Mouse (Mus musculus): ENCODE data around the gene Ruvbl2. TPM values are rescaled to one million over a fixed set of nuclear protein-coding genes. Genes with fewer than 3 reads are reported as not detected.
A peak's percentile ranks its signal among the peaks of the same experiment; 100 is the strongest.

The Ruvbl2 gene
- polyA plus RNA-seq, 1 experiment from 2014 or later: 107 TPM

- Histone ChIP-seq H3K27ac (no peak overlapping the region), H3K9me3 (no peaks in the 10 kb centered on the region), H3K4me2 (no peak overlapping the region; the same call in 1 of the 2 replicates), H3K4me3 (no peak overlapping the region), H3K27me3 (replicated peaks) (no peaks in the 10 kb centered on the region), H3K36me3 (replicated peaks) (0 out of 2 replicates have a peak, but pooled peaks cover 4% of the 10 kb centered on the region), H3K4me1 (peaks cover 41% of the 10 kb centered on the region), H3K9ac (no peak overlapping the region)
- ATAC-seq (replicated peaks): no peak
- 36% methylated on average over 6 of the region's 6 CpGs for WGBS
Measured at GRCm38 (mm10) chr7:45437046-45437445, 850 bp downstream of the Ruvbl2 start.

- Histone ChIP-seq H3K9ac (no peak overlapping the region), H3K4me2 (peak overlapping the region; percentile 63; the same call in 1 of the 2 replicates), H3K36me3 (replicated peaks) (0 out of 2 replicates have a peak, but pooled peaks cover under 1% of the 10 kb centered on the region), H3K27me3 (replicated peaks) (no peaks in the 10 kb centered on the region), H3K27ac (no peak overlapping the region), H3K9me3 (no peaks in the 10 kb centered on the region), H3K4me1 (peaks cover 41% of the 10 kb centered on the region), H3K4me3 (no peak overlapping the region)
- 94% methylated on average over 5 of the region's 5 CpGs for WGBS
- ATAC-seq (replicated peaks): no peak
Measured at GRCm38 (mm10) chr7:45436444-45436843, 1.5 kb downstream of the Ruvbl2 start.

- Histone ChIP-seq H3K27ac (peak overlapping the region; percentile 67), H3K9me3 (no peaks in the 10 kb centered on the region), H3K27me3 (replicated peaks) (no peaks in the 10 kb centered on the region), H3K4me1 (peaks cover 41% of the 10 kb centered on the region), H3K4me3 (peak overlapping the region; percentile 62), H3K36me3 (replicated peaks) (no peaks in the 10 kb centered on the region), H3K9ac (peak overlapping the region; percentile 58), H3K4me2 (peak overlapping the region; percentile 63)
- ATAC-seq (replicated peaks): peak; percentile 46
- WGBS: 2% methylated on average over 16 of the region's 16 CpGs
Measured at GRCm38 (mm10) chr7:45435038-45435437, 2.9 kb downstream of the Ruvbl2 start.

GRCm38 (mm10) chr7:45434203-45435015, 3.5 kb downstream of the Ruvbl2 start, which contains the start of gene Gys1:
Gene Gys1 (plus strand): TSS chr7:45434844.
- H3K4me3 ChIP-seq: peak within 1 kb of the TSS; percentile 62
- ATAC-seq (replicated peaks): peak; percentile 96
- peaks cover under 1% of the 10 kb centered on the region; the same call in 1 of the 2 replicates for H3K36me3 ChIP-seq (replicated peaks)
- H3K9me3 ChIP-seq: no peaks in the 10 kb centered on the region
- peak within 1 kb of the TSS; percentile 72 for H3K9ac ChIP-seq
- H3K4me1 ChIP-seq: peaks cover 41% of the 10 kb centered on the region
- no peaks in the 10 kb centered on the region for H3K27me3 ChIP-seq (replicated peaks)
- peak within 1 kb of the TSS; percentile 88 for H3K27ac ChIP-seq
- H3K4me2 ChIP-seq: peak within 1 kb of the TSS; percentile 94
- under 1% methylated on average over 45 of the region's 45 CpGs for WGBS

GRCm38 (mm10) chr7:45433835-45434202, 4.1 kb downstream of the Ruvbl2 start:
- Histone ChIP-seq H3K4me3 (peak overlapping the region; percentile 62), H3K27ac (peak overlapping the region; percentile 88), H3K9ac (peak overlapping the region; percentile 72), H3K27me3 (replicated peaks) (no peaks in the 10 kb centered on the region), H3K4me2 (peak overlapping the region; percentile 94), H3K9me3 (no peaks in the 10 kb centered on the region), H3K36me3 (replicated peaks) (peaks cover 7% of the 10 kb centered on the region), H3K4me1 (peaks cover 41% of the 10 kb centered on the region)
- 0 out of 2 replicates have a peak, but pooled peaks have one; percentile 7 for ATAC-seq (replicated peaks)
- WGBS: 2% methylated on average over 7 of the region's 7 CpGs

- no peaks in the 10 kb centered on the region for H3K4me1 ChIP-seq
- H3K4me3 ChIP-seq: no peak overlapping the region
- peaks cover 49% of the 10 kb centered on the region for H3K36me3 ChIP-seq (replicated peaks)
- no peak for ATAC-seq (replicated peaks)
- no peaks in the 10 kb centered on the region; the same call in 1 of the 2 replicates for H3K27me3 ChIP-seq (replicated peaks)
- WGBS: 95% methylated on average over 8 of the region's 8 CpGs
- no peak overlapping the region for H3K27ac ChIP-seq
- H3K9me3 ChIP-seq: no peaks in the 10 kb centered on the region
- no peak overlapping the region for H3K9ac ChIP-seq
- H3K4me2 ChIP-seq: no peak overlapping the region
Measured at GRCm38 (mm10) chr7:45426556-45426955, 11.3 kb downstream of the Ruvbl2 start.

- Histone ChIP-seq H3K9ac (no peak overlapping the region), H3K27ac (no peak overlapping the region), H3K4me2 (no peak overlapping the region), H3K9me3 (no peaks in the 10 kb centered on the region), H3K4me1 (no peaks in the 10 kb centered on the region), H3K36me3 (replicated peaks) (peaks cover 39% of the 10 kb centered on the region), H3K27me3 (replicated peaks) (peaks cover 48% of the 10 kb centered on the region), H3K4me3 (no peak overlapping the region)
- WGBS: 92% methylated on average over 14 of the region's 14 CpGs
- ATAC-seq (replicated peaks): no peak
Measured at GRCm38 (mm10) chr7:45421194-45421593, 16.7 kb downstream of the Ruvbl2 start.

- Histone ChIP-seq H3K4me3 (no peak within 1 kb of the TSS), H3K27ac (no peak within 1 kb of the TSS), H3K4me2 (no peak within 1 kb of the TSS), H3K9ac (no peak within 1 kb of the TSS), H3K36me3 (replicated peaks) (peaks cover 39% of the 10 kb centered on the region), H3K4me1 (no peaks in the 10 kb centered on the region), H3K9me3 (no peaks in the 10 kb centered on the region), H3K27me3 (replicated peaks) (peaks cover 54% of the 10 kb centered on the region)
- no peak for ATAC-seq (replicated peaks)
- WGBS: 71% methylated on average over 6 of the region's 6 CpGs
Measured at GRCm38 (mm10) chr7:45420615-45420919, 17.3 kb downstream of the Ruvbl2 start, which contains the start of gene Lhb. Gene Lhb (plus strand): TSS chr7:45420820.

- Histone ChIP-seq H3K36me3 (replicated peaks) (peaks cover 37% of the 10 kb centered on the region), H3K9ac (no peak overlapping the region), H3K27me3 (replicated peaks) (peaks cover 60% of the 10 kb centered on the region), H3K9me3 (no peaks in the 10 kb centered on the region), H3K4me2 (no peak overlapping the region), H3K4me1 (no peaks in the 10 kb centered on the region), H3K27ac (no peak overlapping the region), H3K4me3 (no peak overlapping the region)
- WGBS: 17% methylated on average over 27 of the region's 27 CpGs
- ATAC-seq (replicated peaks): no peak
Measured at GRCm38 (mm10) chr7:45419859-45420614, 17.9 kb downstream of the Ruvbl2 start.

- peaks cover 17% of the 10 kb centered on the region for H3K36me3 ChIP-seq (replicated peaks)
- H3K9me3 ChIP-seq: no peaks in the 10 kb centered on the region
- H3K4me2 ChIP-seq: no peak overlapping the region
- H3K4me3 ChIP-seq: no peak overlapping the region
- peaks cover 80% of the 10 kb centered on the region for H3K27me3 ChIP-seq (replicated peaks)
- H3K4me1 ChIP-seq: peaks cover 11% of the 10 kb centered on the region
- no peak overlapping the region for H3K9ac ChIP-seq
- WGBS: 12% methylated on average over 13 of the region's 13 CpGs
- no peak for ATAC-seq (replicated peaks)
- H3K27ac ChIP-seq: no peak overlapping the region
Measured at GRCm38 (mm10) chr7:45417962-45418492, 19.9 kb downstream of the Ruvbl2 start.

- no peak for ATAC-seq (replicated peaks)
- H3K4me3 ChIP-seq: no peak overlapping the region
- H3K4me1 ChIP-seq: peaks cover 11% of the 10 kb centered on the region
- H3K36me3 ChIP-seq (replicated peaks): no peaks in the 10 kb centered on the region
- H3K9ac ChIP-seq: no peak overlapping the region
- WGBS: 8% methylated on average over 37 of the region's 37 CpGs
- peaks cover 94% of the 10 kb centered on the region for H3K27me3 ChIP-seq (replicated peaks)
- H3K9me3 ChIP-seq: no peaks in the 10 kb centered on the region
- H3K4me2 ChIP-seq: peak overlapping the region; percentile 20
- no peak overlapping the region for H3K27ac ChIP-seq
Measured at GRCm38 (mm10) chr7:45415636-45416035, 22.3 kb downstream of the Ruvbl2 start.

- H3K4me3 ChIP-seq: no peak overlapping the region
- H3K9ac ChIP-seq: no peak overlapping the region
- peaks cover 94% of the 10 kb centered on the region for H3K27me3 ChIP-seq (replicated peaks)
- H3K36me3 ChIP-seq (replicated peaks): no peaks in the 10 kb centered on the region
- H3K9me3 ChIP-seq: no peaks in the 10 kb centered on the region
- H3K4me1 ChIP-seq: peaks cover 11% of the 10 kb centered on the region
- WGBS: 38% methylated on average over 12 of the region's 12 CpGs
- ATAC-seq (replicated peaks): no peak
- no peak overlapping the region for H3K27ac ChIP-seq
- no peak overlapping the region for H3K4me2 ChIP-seq
Measured at GRCm38 (mm10) chr7:45414740-45415224, 23.1 kb downstream of the Ruvbl2 start.
